Mouse (Mus musculus) ES-E14 (cell line): ENCODE data around the gene Lonrf2.

Source experiments
- CHD2 ChIP-seq: IDR thresholded peaks from 2 replicates; pipeline ENCODE4 v1.6.1; 2014; ENCODE audit warnings: mild to moderate bottlenecking, low read depth, low read length, inconsistent platforms
- HCFC1 ChIP-seq: IDR thresholded peaks from 2 replicates; pipeline ENCODE4 v1.6.1; 2012; ENCODE audit warnings: low read length, inconsistent platforms, borderline replicate concordance; ENCODE audit not compliant: insufficient read depth
- MAFK ChIP-seq: IDR thresholded peaks from 2 replicates; pipeline ENCODE4 v1.6.1; 2014; ENCODE audit warnings: mild to moderate bottlenecking, low read depth, low read length, inconsistent platforms; ENCODE audit not compliant: insufficient read depth
- ZNF384 ChIP-seq: IDR thresholded peaks from 2 replicates; pipeline ENCODE4 v1.6.1; 2012; ENCODE audit warnings: low read depth, low read length, inconsistent platforms

- TF ChIP-seq CHD2, result no peak
- no peak for TF ChIP-seq HCFC1
- no peak for TF ChIP-seq ZNF384
- TF ChIP-seq MAFK, result no peak
Measured at GRCm38 (mm10) chr1:38824926-38825325, 11.6 kb downstream of the Lonrf2 start.
